Comparison of ENCODE assay signal across 8 mouse cellular contexts in genomic region chr1:165976672-165977448, GRCm38 (mm10). TPM values are rescaled to one million over a fixed set of nuclear protein-coding genes. Genes with fewer than 3 reads are reported as not detected.
DNase-seq lines count a peak whose midpoint lies in the region; ATAC-seq and TF ChIP-seq lines count a peak whose summit lies in the region.

No protein-coding gene starts in this region.

- H3K9me3 ChIP-seq in heart, postnatal 0 days (replicated peaks; ENCODE audit: control insufficient read depth, low read length) = no peaks in the 10 kb centered on the region
- H3K9me3 ChIP-seq in kidney, embryonic 16.5 days (ENCODE audit: low read length) = no peaks in the 10 kb centered on the region

- WGBS in heart, postnatal 0 days = 27% methylated on average over 7 of the region's 7 CpGs
- 55% methylated on average over 7 of the region's 7 CpGs for WGBS in kidney, embryonic 16.5 days

- intact Hi-C loops in gastrocnemius, postnatal 14 days (cut with DNase I; ENCODE audit: low total_unique reads) = no loop called here

- no peak overlapping the region for H3K9ac ChIP-seq in heart, postnatal 0 days (replicated peaks; ENCODE audit: low read depth, low read length)
- no peak overlapping the region for H3K9ac ChIP-seq in kidney, embryonic 16.5 days (replicated peaks; ENCODE audit: low read length)

- peak overlapping the region; percentile 51; the same call in 1 of the 2 replicates for H3K27ac ChIP-seq in heart, postnatal 0 days (ENCODE audit: low read depth)
- H3K27ac ChIP-seq in kidney, embryonic 16.5 days (ENCODE audit: low read length) = no peak overlapping the region

- H3K4me2 ChIP-seq in heart, postnatal 0 days (ENCODE audit: low read depth, low read length) = peak overlapping the region; percentile 23; the same call in 1 of the 2 replicates
- H3K4me2 ChIP-seq in kidney, embryonic 16.5 days (replicated peaks; ENCODE audit: low read depth, low read length) = no peak overlapping the region

- H3K4me3 ChIP-seq in heart, postnatal 0 days (ENCODE audit: low read depth, low read length) = no peak overlapping the region
- no peak overlapping the region for H3K4me3 ChIP-seq in kidney, embryonic 16.5 days (ENCODE audit: low read length)

- no peaks in the 10 kb centered on the region for H3K36me3 ChIP-seq in heart, postnatal 0 days (replicated peaks; ENCODE audit: control insufficient read depth, insufficient read depth, low read length)
- no peaks in the 10 kb centered on the region for H3K36me3 ChIP-seq in kidney, embryonic 16.5 days (ENCODE audit: insufficient read depth, low read length)

- TF ChIP-seq CTCF in heart, postnatal 0 days (IDR thresholded peaks at IDR 0.05; ENCODE audit: low read depth) = no peak

- DNase-seq in gastrocnemius, postnatal 25 days = peak; percentile 5
- no peak for DNase-seq in gastrocnemius, postnatal 14 days
- DNase-seq in heart, postnatal 0 days (ENCODE audit: low spot score) = peak; percentile 76
- DNase-seq in lung, postnatal 25 days (ENCODE audit: low spot score) = peak; percentile 12
- DNase-seq in kidney, postnatal 14 days = no peak
- DNase-seq in layer of hippocampus, adult 9-10 months (ENCODE audit: low spot score) = no peak

- no peaks in the 10 kb centered on the region for H3K27me3 ChIP-seq in heart, postnatal 0 days (ENCODE audit: control insufficient read depth, insufficient read depth, low read length)
- H3K27me3 ChIP-seq in kidney, embryonic 16.5 days (ENCODE audit: insufficient read depth, low read length) = no peaks in the 10 kb centered on the region

- peak; percentile 87 for ATAC-seq in common myeloid progenitor, adult 5-6 weeks (replicated peaks; ENCODE audit: low read depth, poor library complexity, severe bottlenecking)
- peak; percentile 87 for ATAC-seq in heart, postnatal 0 days (ENCODE audit: insufficient read depth, low read depth)
- ATAC-seq in kidney, embryonic 16.5 days (ENCODE audit: low FRiP score, low TSS enrichment) = no peak

- no peak for TF ChIP-seq EP300 in heart, postnatal 0 days (IDR thresholded peaks at IDR 0.05; ENCODE audit: low read depth)

- peaks cover 15% of the 10 kb centered on the region for H3K4me1 ChIP-seq in heart, postnatal 0 days (ENCODE audit: control insufficient read depth, insufficient read depth)
- H3K4me1 ChIP-seq in kidney, embryonic 16.5 days (ENCODE audit: insufficient read depth, low read length) = peaks cover 15% of the 10 kb centered on the region

RNA-seq across cellular contexts. Expression of gene Pou2f1, which starts 25.6 kb away (rescaled TPM):
- total RNA-seq in gastrocnemius, postnatal 25 days (2021) = 1 to 10 TPM; 4.8 to 6.3 TPM
- total RNA-seq in gastrocnemius, postnatal 14 days (2021) = 1 to 10 TPM; 6.3 to 6.7 TPM
- 15.9 and 25.9 TPM in 2 replicates for total RNA-seq in common myeloid progenitor, adult 5-6 weeks (2017)
- total RNA-seq in heart, postnatal 0 days (2014; rRNA removed; ENCODE audit: low replicate concordance) = 15.3 and 27.0 TPM in 2 replicates
- 5.2 and 5.7 TPM in 2 replicates for polyA plus RNA-seq in heart, postnatal 0 days (2015; fragmentation: Nextera tagmentation; extraction: Ambion mirVana)
- polyA plus RNA-seq in kidney, embryonic 16.5 days (2015; fragmentation: Nextera tagmentation; extraction: Ambion mirVana) = 14.0 and 20.6 TPM in 2 replicates

Comparison
In these comparisons a context has a peak if more than half of its experiments do, and no peak if none do; other contexts are left out.
1. DNase-seq: peak in gastrocnemius, postnatal 25 days (single experiment), heart, postnatal 0 days (single experiment) and lung, postnatal 25 days (single experiment); none in gastrocnemius, postnatal 14 days (single experiment), kidney, postnatal 14 days (single experiment) and layer of hippocampus, adult 9-10 months (single experiment).